Mouse (Mus musculus) heart, postnatal 10 days (tissue): ENCODE data around the gene Scn1a. TPM values are rescaled to one million over a fixed set of nuclear protein-coding genes. Genes with fewer than 3 reads are reported as not detected.

Source experiments
- DNase-seq, 2 experiments: peaks; one replicate each; pipeline ENCODE4 v3.0.0; 2021
- intact Hi-C: fragments of 180-260 bp; cut with DNase I; formaldehyde crosslinking; loops from one replicate; pipeline ENCODE4 v1.15.1; 2025
- total RNA-seq, 2 experiments: library from RNA; stranded (reverse); gene quantifications; 2 replicates each; pipeline ENCODE4 v1.2.3; 2021

Gene Scn1a
- total RNA-seq, 2 experiments from 2014 or later: 0.05 TPM

GRCm38 (mm10) chr2:66256220-66257131, 184.2 kb downstream of the Scn1a start, which contains the start of gene Ttc21b:
Ttc21b (minus strand) TSS chr2:66256617.
- DNase-seq: peak; percentile 95 to 97
- intact Hi-C loops: loop anchor here (1.0 to 5.0 kb wide), 2 partner anchors 154 to 541 kb away; no protein-coding TSS in a partner anchor

- no peak for DNase-seq
- intact Hi-C loops: no loop called here
Measured at GRCm38 (mm10) chr2:66244013-66244412, 196.6 kb downstream of the Scn1a start.

GRCm38 (mm10) chr2:66240334-66240733, 200.3 kb downstream of the Scn1a start:
- no peak for DNase-seq
- intact Hi-C loops: no loop called here

GRCm38 (mm10) chr2:66238886-66239285, 201.8 kb downstream of the Scn1a start:
- intact Hi-C loops: no loop called here
- DNase-seq: no peak

- DNase-seq: no peak
- intact Hi-C loops: no loop called here
Measured at GRCm38 (mm10) chr2:66220954-66221353, 219.7 kb downstream of the Scn1a start.

Other genes starting within 250 kb of the Scn1a start
- gene Ttc21b, start 184.2 kb downstream of the Scn1a start, total RNA-seq: 1 to 10 TPM; 4.2 to 5.2 TPM
- gene Scn9a, start 194.1 kb upstream of the Scn1a start, total RNA-seq: not detected